Mouse (Mus musculus): ENCODE results near the gene Mlh3. TPM values are rescaled to one million over a fixed set of nuclear protein-coding genes. Genes with fewer than 3 reads are reported as not detected.

Gene Mlh3
- 10 to 100 TPM; 14.4 to 14.6 TPM for total RNA-seq (2021)

DNA sequence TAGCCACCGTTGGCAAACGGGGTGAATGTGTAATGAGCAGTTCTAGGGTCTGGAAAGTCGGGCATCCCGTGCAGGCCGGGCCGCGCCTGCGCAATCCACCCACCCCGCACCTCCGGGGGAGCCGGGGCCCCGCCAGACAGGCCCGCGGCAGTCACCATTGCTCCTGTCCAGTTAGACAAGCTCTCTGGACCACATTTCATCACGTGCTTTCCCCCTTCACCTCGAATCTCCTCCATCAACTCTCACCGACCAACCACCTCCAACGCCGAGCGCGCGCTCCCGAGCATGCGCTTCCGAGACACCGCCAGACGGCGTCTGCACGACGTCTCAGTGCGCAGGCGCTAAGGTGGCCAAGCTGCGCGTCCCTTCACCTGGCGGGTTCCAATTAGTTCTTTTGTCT, at the start of gene Mlh3:
TSS of gene Mlh3 (minus strand) at position 281 of the 400 bp plus-strand sequence.
- intact Hi-C loops (cut with DNase I): no loop called here
- peak; percentile 85 for DNase-seq

DNA sequence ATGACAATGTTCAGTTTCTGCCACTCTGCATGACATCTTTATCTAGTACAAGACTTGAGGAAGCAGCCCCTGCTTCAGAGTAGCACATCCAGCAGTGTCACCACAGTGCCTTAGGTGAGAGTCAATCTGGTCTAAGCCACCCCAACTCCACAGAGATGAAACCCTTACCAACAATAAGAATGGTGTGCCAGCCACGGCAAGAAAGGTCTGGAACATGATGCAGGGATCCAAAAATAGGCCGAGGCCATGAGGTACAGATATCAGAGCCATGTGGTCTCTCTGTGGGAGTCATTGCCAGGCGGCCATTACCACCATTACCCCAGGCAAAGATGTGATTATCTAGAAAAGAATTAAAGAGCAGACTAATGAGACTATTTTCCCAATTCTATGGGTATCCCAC, 38.3 kb upstream of the Mlh3 start:
- intact Hi-C loops (cut with DNase I): no loop called here
- DNase-seq: no peak

DNA sequence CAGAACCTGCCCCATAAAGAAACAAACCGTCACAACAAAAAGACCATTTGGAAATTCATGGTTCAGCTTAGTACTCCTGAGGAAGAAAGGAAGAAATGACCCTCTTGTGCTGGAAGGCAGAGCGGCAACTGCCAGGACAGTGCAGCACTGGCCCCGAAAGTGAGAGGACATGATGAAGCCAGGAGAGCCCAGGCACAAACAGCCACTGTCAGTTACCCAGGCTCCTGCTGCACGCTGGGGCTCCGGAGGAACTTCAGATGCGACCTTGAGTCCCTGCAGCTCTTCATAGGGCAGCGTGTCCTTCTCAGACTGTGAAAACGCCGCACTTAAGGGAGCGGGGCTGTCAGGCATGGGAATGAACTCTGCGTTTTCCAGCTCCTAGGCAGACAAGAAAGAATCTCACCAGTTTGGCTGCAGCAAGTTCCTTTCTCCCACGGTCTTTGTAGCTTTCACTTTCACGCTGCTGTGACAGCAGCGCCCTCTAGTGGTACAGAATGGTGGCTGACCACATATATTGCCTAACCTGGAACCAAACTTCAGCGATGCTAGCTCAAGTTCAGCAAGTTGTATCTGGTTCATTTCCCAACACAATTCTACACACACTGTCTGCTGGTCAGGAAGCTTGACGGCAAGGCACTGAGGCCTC, 35.0 kb upstream of the Mlh3 start:
- DNase-seq: peak; percentile 81
- intact Hi-C loops (cut with DNase I): loop anchor here (1.0 kb wide), 1 partner anchor 162 kb away; no protein-coding TSS in a partner anchor

DNA sequence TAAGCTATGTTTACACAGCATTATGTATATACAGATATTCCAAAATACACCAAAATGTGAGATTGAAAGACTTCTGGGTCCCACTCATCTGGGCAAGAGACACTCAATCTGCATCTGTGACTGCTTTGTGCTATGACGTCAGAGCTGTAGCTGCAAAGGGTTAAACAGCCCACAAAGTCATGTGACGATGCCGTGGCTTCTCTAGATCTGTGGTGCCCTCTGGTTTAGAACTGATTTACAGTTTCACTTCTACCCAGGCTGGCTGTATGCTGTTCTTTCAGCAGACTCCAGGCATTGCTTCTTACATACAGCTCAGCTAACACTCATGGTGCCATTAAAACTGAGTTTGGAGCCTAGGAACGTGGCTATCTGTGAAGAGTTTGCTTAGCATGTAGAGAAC, 34.3 kb upstream of the Mlh3 start:
- DNase-seq: no peak
- intact Hi-C loops (cut with DNase I): loop anchor here (1.0 kb wide), 1 partner anchor 161 kb away; no protein-coding TSS in a partner anchor

DNA sequence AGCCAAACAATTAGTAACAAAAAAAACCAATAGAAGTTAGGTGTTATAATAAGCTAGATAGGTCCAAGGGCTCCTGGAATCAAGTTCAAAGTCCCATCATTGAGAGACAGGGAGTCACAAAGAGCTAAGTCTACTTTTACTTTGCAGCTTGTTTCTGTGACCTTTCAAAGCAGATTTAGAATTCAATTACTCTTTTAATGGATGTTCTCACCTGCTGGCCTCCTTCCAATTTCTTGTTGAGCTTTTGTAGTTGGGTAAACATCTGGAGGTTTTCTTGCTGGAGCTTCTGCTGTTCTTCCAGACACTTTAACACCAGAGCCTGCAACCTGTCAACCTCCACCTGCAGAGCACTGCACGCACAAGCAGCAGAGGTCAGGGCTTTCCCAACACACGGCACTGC, 32.9 kb upstream of the Mlh3 start:
- intact Hi-C loops (cut with DNase I): no loop called here
- no peak for DNase-seq

DNA sequence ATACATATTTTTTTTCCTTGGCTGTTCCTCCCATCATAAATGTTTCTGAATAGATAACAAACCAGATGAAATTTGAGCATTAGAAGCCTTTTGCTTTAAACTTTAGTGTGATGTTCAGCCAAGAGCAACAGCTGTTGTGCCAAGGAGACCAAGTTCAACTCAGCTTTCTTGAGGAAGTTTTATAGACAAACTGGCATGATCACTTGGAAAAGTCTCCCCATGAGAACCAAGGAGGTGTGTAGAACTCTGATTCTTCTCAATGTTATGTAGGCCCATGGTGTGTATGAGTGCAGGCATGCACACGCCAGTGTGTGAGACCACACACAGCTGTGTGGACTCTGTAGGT, 28.4 kb upstream of the Mlh3 start:
- intact Hi-C loops (cut with DNase I): no loop called here
- DNase-seq: no peak

DNA sequence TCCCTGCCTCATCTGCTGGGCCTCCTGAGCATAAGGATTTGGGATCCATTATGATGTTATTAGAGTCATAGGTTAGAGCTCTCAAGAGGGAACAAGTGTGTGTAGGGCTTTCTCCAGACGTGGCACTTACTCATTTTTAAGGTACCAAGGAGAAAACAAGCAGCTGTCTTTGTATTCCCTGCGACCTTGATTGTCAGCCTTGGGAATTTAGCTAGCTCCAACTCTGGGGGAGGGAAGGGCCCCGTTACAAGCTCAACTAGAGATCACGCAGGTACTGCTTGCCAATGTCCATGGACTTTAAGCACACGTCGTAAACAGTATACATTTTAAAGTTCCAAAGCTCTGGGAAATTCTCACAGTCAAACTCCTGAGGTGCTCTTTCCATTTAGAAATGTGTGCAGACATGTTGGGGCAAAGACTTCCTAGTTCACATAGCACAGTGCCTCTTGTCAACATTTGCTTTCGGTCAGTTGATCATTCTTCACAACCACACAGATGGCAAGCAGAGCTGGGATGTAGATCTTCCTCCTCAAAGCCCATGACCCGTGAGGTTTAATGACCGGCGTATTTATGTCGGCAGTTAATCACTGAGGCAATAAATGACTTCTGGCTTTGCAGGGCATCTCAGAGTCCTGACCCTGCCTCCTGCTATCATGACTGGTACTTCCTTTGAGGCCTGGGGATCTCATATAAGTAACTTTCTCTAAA, 27.9 kb upstream of the Mlh3 start:
- intact Hi-C loops (cut with DNase I): no loop called here
- DNase-seq: no peak

DNA sequence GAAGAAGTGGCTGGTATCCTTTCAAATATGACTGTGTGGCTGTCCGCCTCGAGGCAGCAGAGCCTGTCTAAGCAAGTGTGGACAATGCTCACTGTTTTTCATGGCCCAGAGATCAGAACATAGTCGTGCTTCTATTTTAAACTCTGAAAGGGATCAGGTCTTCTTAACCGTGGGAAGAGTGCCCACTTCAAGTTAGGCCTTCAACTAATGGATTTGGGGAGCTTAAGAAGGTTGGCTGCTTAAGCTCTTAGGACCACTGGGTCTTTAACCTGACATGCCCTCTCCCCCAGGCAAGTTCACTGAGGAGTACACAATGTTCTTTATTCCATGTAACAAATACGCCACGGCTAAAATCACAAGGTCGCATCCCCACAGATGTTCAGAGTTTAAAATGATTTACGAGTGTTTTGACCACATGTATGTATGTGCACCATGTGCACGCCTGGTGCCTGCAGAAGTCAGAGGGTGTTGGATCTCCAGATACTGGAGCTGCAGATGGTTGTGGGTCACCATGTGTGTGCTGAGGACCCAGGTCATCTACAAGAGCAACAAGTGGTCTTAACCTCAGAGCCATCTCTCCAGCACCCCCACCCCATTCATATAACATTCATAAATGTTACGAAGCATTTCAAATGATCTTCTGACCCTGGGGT, 27.1 kb upstream of the Mlh3 start:
- intact Hi-C loops (cut with DNase I): no loop called here
- DNase-seq: no peak

DNA sequence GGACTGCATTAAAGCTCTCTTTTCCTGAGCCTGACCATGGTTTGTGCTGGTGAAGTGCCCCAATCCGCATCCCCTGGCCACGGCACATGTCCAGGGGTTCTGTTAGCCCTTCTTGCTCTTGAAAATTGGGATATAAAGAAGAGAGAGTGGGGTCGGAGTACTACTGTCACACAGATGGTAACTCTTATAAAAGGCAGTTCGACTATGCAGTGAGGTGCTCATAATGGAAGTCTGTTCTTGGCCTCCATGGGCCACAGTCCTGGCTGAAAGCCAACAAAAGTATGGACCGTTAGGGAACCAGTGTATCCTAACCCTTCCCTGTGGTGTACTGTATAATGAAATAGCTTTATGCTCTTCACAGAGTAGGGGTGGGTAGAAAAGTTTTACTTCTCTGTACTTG, 26.5 kb upstream of the Mlh3 start:
- intact Hi-C loops (cut with DNase I): no loop called here
- no peak for DNase-seq

DNA sequence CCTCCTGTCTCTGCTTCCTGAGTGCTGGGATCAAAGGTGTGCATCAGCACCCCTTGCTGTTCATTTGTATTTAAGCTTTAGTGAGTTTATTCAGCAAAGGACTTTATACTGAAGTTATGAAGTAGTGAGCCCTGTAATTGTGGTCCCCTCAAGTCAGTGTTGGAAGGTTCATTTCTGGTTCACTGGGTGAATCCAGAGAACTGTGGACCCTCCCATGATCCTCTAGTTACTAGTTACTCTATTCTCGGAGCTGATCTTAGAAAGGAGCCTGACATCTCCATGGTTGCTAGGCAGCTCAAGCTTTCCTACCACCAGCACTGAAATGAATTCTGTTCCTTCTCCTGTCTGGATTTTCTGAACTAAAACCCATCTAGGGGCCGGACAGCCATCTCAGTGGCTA, 25.1 kb upstream of the Mlh3 start:
- intact Hi-C loops (cut with DNase I): no loop called here

GRCm38 (mm10) chr12:85292906-85293305, 22.5 kb upstream of the Mlh3 start:
- intact Hi-C loops (cut with DNase I): no loop called here
- DNase-seq: no peak

More for the DNA sequence above, 25.1 kb upstream of the Mlh3 start:
- DNase-seq: no peak

DNA sequence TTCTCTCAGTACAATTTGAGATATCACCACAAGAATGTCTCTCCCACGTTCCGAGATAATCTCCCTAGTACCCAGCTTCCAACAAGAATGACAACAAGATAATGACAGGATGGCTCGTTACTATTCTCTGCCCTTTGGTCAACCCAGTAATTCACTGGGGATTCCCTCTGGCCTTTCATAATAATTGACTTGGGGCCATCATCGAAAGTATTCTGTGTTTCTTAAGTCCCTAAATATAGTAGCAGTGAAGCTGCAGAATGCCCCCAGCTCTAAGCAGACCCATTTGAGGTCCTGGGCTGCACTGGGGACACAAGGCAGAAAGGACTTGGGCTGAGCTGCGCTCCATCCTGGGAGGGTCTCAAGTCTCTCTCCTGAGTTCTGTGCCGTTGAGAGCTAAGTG, 21.9 kb upstream of the Mlh3 start:
- intact Hi-C loops (cut with DNase I): no loop called here
- no peak for DNase-seq

DNA sequence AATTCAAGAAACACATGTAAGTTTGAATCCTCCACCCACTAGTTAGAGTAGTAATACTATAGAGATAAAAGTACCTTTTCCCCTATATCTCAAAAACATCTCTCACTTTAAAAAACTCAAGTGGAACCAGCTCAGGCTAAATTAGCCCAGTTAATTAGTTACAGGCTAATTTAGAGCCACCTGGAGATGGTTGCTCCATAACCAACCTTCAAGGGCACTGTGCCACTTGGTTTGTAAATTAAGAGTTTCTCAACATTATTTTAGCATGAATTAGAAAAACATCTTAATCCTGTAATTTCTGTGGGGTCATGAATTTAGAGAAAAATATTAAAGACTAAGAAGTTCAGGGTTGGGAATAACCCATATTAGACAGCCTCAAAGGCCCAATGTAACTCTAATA, 21.1 kb upstream of the Mlh3 start:
- no peak for DNase-seq
- intact Hi-C loops (cut with DNase I): no loop called here

DNA sequence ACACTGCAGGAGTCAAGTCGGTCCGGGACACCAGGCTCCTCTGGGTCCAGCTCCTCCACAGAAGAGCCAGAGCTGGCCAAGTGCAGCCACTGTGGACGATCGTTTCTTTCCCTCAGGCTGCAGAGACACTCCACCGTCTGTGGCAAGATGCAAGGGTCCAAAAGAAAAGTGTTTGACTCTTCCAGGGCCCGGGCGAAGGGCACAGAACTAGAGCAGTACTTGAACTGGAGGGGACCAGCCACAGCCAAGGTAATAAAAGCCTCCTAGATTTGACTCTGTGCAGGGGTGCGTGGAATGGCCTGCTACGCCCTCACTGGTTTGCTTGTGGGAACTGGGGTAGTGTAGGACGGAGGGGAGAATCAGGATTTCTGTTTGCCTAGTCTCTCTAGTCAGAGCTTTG, 20.2 kb upstream of the Mlh3 start:
- DNase-seq: no peak
- intact Hi-C loops (cut with DNase I): no loop called here

GRCm38 (mm10) chr12:85289157-85290000, 19.0 kb upstream of the Mlh3 start:
- intact Hi-C loops (cut with DNase I): loop anchor here (5.0 kb wide), 1 partner anchor 147 kb away; no protein-coding TSS in a partner anchor

GRCm38 (mm10) chr12:85288486-85289156, 18.2 kb upstream of the Mlh3 start, which contains the start of gene Zc2hc1c:
TSS of gene Zc2hc1c (plus strand) at chr12:85288591.
- peak; percentile 70 for DNase-seq
- intact Hi-C loops (cut with DNase I): loop anchor here (5.0 kb wide), 1 partner anchor 146 kb away; no protein-coding TSS in a partner anchor

More at GRCm38 (mm10) chr12:85289157-85290000, 19.0 kb upstream of the Mlh3 start:
- DNase-seq: no peak

- intact Hi-C loops (cut with DNase I): loop anchor here (5.0 kb wide), 1 partner anchor 146 kb away; no protein-coding TSS in a partner anchor
- no peak for DNase-seq
Measured at GRCm38 (mm10) chr12:85287809-85288485, 17.5 kb upstream of the Mlh3 start, which contains the start of gene Acyp1. TSS of gene Acyp1 (minus strand) at chr12:85288438.

DNA sequence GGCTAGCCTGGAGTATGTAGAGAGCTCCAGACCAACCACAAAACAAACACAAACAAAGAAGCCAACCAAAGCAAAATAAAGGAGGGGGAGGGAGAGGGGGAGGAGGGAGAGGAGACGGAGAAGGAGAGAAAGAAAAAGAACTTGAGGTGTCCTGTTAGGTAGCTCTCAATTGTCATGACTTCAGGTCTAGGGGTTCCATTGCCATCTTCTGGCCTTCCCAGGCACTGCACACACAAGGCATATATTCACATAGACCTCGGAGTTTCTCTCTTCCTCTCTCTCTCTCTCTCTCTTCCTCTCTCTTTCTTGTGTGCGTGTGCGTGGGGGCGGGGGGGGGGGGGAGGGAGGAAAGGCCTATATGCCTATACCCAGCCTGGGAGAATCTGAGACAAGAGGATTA, 16.5 kb upstream of the Mlh3 start:
- intact Hi-C loops (cut with DNase I): loop anchor here (5.0 kb wide), 1 partner anchor 145 kb away; no protein-coding TSS in a partner anchor
- DNase-seq: peak; percentile 38

- intact Hi-C loops (cut with DNase I): loop anchor here (5.0 kb wide), 1 partner anchor 143 kb away; no protein-coding TSS in a partner anchor
Measured at GRCm38 (mm10) chr12:85284996-85285395, 14.6 kb upstream of the Mlh3 start.

More at GRCm38 (mm10) chr12:85284996-85285395, 14.6 kb upstream of the Mlh3 start:
- DNase-seq: no peak
